Mouse (Mus musculus): Measurements from ENCODE around the gene Nifk.

GRCm38 (mm10) chr1:118320696-118321095, 943 bp upstream of the Nifk start:
- TF ChIP-seq CTCF (IDR thresholded peaks at IDR 0.05; ENCODE audit: low read depth): peak; percentile 66
- no peak for TF ChIP-seq EP300 (IDR thresholded peaks at IDR 0.05; ENCODE audit: low read depth)
